ENCODE assay signal across 13 mouse cellular contexts in the genomic region with DNA sequence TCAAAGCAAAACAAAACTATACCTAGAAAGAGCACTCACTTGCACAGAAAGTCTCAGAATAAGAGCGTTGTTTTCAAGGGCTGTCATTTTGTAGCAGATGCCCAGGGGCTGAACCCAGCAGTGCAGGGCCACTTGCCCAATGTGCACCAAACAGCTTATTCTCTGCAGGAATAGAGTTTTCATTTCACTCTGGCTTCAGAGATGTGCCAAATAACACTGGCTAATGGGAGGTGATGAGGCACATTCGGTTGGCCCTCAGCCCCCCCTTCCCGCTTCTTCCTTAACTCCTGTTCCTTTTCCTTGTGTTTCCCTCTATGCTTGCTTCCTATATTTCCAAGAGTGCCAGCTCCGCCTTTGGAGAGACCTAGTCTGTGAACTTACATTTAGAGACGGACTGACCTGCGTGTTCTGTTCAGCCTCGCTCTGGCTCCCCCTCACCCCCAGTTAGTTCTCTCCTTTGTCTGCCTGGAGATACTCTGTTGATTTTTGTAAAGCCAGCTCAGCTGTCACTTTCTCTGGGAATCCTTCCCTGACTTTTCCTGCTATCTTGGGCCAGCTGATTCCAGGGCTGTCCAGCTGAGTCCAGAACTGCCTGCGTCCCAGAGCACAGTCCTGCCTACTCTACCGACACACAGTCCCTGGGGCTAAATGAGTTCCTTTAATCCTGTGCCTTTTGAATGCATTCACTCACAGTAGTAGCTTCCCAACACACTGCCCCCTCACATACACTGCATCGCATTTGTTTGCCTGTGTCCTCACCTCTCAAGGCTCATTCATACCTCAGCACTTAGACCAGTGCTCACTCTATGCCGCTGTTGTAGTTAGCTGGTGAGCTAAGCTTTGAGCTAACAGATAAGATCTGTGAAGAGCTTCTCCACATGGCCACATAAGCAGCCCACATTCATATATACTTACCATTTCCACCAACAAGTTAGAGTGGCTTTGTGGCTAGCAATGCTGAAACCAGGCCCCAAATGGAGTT.
A peak's percentile ranks its signal among the peaks of the same experiment; 100 is the strongest.
DNase-seq lines count a peak whose midpoint lies in the region; ATAC-seq and TF ChIP-seq lines count a peak whose summit lies in the region.
"Had no signal": no experiment of that assay in that cellular context is flagged by ENCODE, and none has a peak within 500 bp of the region (broad histone marks: within the 10 kb centered on the region; RNA-seq: fewer than 3 reads in every experiment).

No protein-coding gene starts in this region.

- no peak for TF ChIP-seq EP300 in lung, postnatal 0 days (IDR thresholded peaks at IDR 0.05)

- no peak overlapping the region; the same call in 1 of the 2 replicates for H3K4me2 ChIP-seq in lung, postnatal 0 days (replicated peaks; ENCODE audit: low read depth, low read length)
- peak overlapping the region; percentile 42 for H3K4me2 ChIP-seq in hindbrain, embryonic 15.5 days
- H3K4me2 ChIP-seq in neural tube, embryonic 15.5 days = peak overlapping the region; percentile 40
- H3K4me2 ChIP-seq: limb, embryonic 12.5 days had no signal

- WGBS in lung, postnatal 0 days = 57% methylated on average over 11 of the region's 11 CpGs
- 21% methylated on average over 11 of the region's 11 CpGs for WGBS in hindbrain, embryonic 15.5 days
- WGBS in neural tube, embryonic 15.5 days = 37% methylated on average over 11 of the region's 11 CpGs
- WGBS in cerebellum, adult 2 months = 55% methylated on average over 11 of the region's 11 CpGs

- TF ChIP-seq CTCF in lung, postnatal 0 days (IDR thresholded peaks at IDR 0.05) = no peak
- TF ChIP-seq CTCF in embryonic fibroblast, embryonic 13.5 days (IDR thresholded peaks at IDR 0.05; ENCODE audit: borderline replicate concordance, insufficient read depth, low read length) = no peak
- TF ChIP-seq CTCF in cerebellum, adult 2 months (IDR thresholded peaks at IDR 0.05; ENCODE audit: borderline replicate concordance, insufficient read depth, low read depth, low read length) = no peak

- no peaks in the 10 kb centered on the region for H3K9me3 ChIP-seq in lung, postnatal 0 days (ENCODE audit: low read length)
- no peaks in the 10 kb centered on the region for H3K9me3 ChIP-seq in hindbrain, embryonic 15.5 days
- no peaks in the 10 kb centered on the region for H3K9me3 ChIP-seq in neural tube, embryonic 15.5 days (replicated peaks)
- H3K9me3 ChIP-seq: limb, embryonic 12.5 days had no signal

- no peaks in the 10 kb centered on the region for H3K36me3 ChIP-seq in lung, postnatal 0 days (ENCODE audit: insufficient read depth, low read length)
- no peaks in the 10 kb centered on the region for H3K36me3 ChIP-seq in hindbrain, embryonic 15.5 days
- no peaks in the 10 kb centered on the region for H3K36me3 ChIP-seq in neural tube, embryonic 15.5 days
- H3K36me3 ChIP-seq: G1E; limb, embryonic 12.5 days had no signal

- no peaks in the 10 kb centered on the region for H3K27me3 ChIP-seq in lung, postnatal 0 days (replicated peaks; ENCODE audit: insufficient read depth, low read length)
- H3K27me3 ChIP-seq in hindbrain, embryonic 15.5 days = no peaks in the 10 kb centered on the region
- no peaks in the 10 kb centered on the region for H3K27me3 ChIP-seq in neural tube, embryonic 15.5 days (replicated peaks)
- peaks cover 2% of the 10 kb centered on the region; the same call in 1 of the 2 replicates for H3K27me3 ChIP-seq in cerebellum, adult 2 months (ENCODE audit: control insufficient read depth, insufficient read depth, low read length)

- TF ChIP-seq POLR2A in embryonic fibroblast, embryonic 13.5 days (IDR thresholded peaks at IDR 0.05; ENCODE audit: low read depth, low read length) = no peak
- no peak for TF ChIP-seq POLR2A in cerebellum, adult 2 months (IDR thresholded peaks at IDR 0.05; ENCODE audit: borderline replicate concordance, insufficient read depth, low read length)

- no peak overlapping the region for H3K9ac ChIP-seq in lung, postnatal 0 days (replicated peaks; ENCODE audit: low read depth)
- H3K9ac ChIP-seq in hindbrain, embryonic 15.5 days = no peak overlapping the region
- H3K9ac ChIP-seq in neural tube, embryonic 15.5 days (replicated peaks) = no peak overlapping the region
- H3K9ac ChIP-seq: limb, embryonic 12.5 days had no signal

- no peak overlapping the region for H3K27ac ChIP-seq in lung, postnatal 0 days (ENCODE audit: low read length)
- H3K27ac ChIP-seq in embryonic fibroblast, embryonic 13.5 days (ENCODE audit: insufficient read depth, low read length) = peak overlapping the region; percentile 23; the same call in 1 of the 2 replicates
- peak overlapping the region; percentile 4; the same call in 1 of the 2 replicates for H3K27ac ChIP-seq in hindbrain, embryonic 15.5 days (replicated peaks)
- H3K27ac ChIP-seq in neural tube, embryonic 15.5 days (replicated peaks) = no peak overlapping the region
- no peak overlapping the region for H3K27ac ChIP-seq in cerebellum, adult 2 months (ENCODE audit: insufficient read depth, low read length)
- H3K27ac ChIP-seq: limb, embryonic 12.5 days had no signal

- no peak for DNase-seq in lung, postnatal 0 days (ENCODE audit: low spot score)
- DNase-seq in lung, postnatal 25 days (ENCODE audit: low spot score) = no peak
- no peak for DNase-seq in right cerebral cortex, postnatal 10 days (ENCODE audit: low spot score in 2 of 2)
- no peak for DNase-seq in cerebellum, adult 2 months
- DNase-seq: heart, adult 18-20 months; thymus, adult 2 months had no signal

- no peaks in the 10 kb centered on the region for H3K4me1 ChIP-seq in lung, postnatal 0 days (ENCODE audit: insufficient read depth, low read depth, low read length)
- peaks cover 13% of the 10 kb centered on the region for H3K4me1 ChIP-seq in embryonic fibroblast, embryonic 13.5 days (ENCODE audit: control insufficient read depth, insufficient read depth, low read length)
- peaks cover 24% of the 10 kb centered on the region for H3K4me1 ChIP-seq in hindbrain, embryonic 15.5 days (replicated peaks)
- peaks cover 24% of the 10 kb centered on the region for H3K4me1 ChIP-seq in neural tube, embryonic 15.5 days
- H3K4me1 ChIP-seq in cerebellum, adult 2 months (ENCODE audit: control insufficient read depth, insufficient read depth, low read length) = no peaks in the 10 kb centered on the region; the same call in 1 of the 2 replicates

- ATAC-seq in lung, postnatal 0 days = peak; percentile 21; the same call in 1 of the 2 replicates
- ATAC-seq in hindbrain, embryonic 15.5 days (ENCODE audit: low FRiP score, low read depth) = peak; percentile 35; the same call in 1 of the 2 replicates
- peak; percentile 30; the same call in 1 of the 2 replicates for ATAC-seq in neural tube, embryonic 15.5 days (ENCODE audit: low FRiP score)
- no peak for ATAC-seq in erythroblast, adult 5-6 weeks (replicated peaks; ENCODE audit: low FRiP score, poor library complexity, severe bottlenecking)

- H3K4me3 ChIP-seq in lung, postnatal 0 days (ENCODE audit: low read depth, low read length) = no peak overlapping the region
- H3K4me3 ChIP-seq in embryonic fibroblast, embryonic 13.5 days (ENCODE audit: insufficient read depth, low read length) = no peak overlapping the region
- H3K4me3 ChIP-seq in hindbrain, embryonic 15.5 days = no peak overlapping the region
- H3K4me3 ChIP-seq in neural tube, embryonic 15.5 days (replicated peaks) = no peak overlapping the region
- no peak overlapping the region for H3K4me3 ChIP-seq in cerebellum, adult 2 months (replicated peaks; ENCODE audit: insufficient read depth, low read depth, low read length)
- H3K4me3 ChIP-seq: erythroblast, embryonic 14.5 days; limb, embryonic 12.5 days had no signal

Comparison
In these comparisons a context has a peak if more than half of its experiments do, and no peak if none do; other contexts are left out.
1. H3K27ac ChIP-seq: peak in embryonic fibroblast, embryonic 13.5 days (single experiment) and hindbrain, embryonic 15.5 days (single experiment); none in lung, postnatal 0 days (single experiment), neural tube, embryonic 15.5 days (single experiment) and cerebellum, adult 2 months (single experiment).